Mouse (Mus musculus): ENCODE measurements around the gene Elf1. TPM values are rescaled to one million over a fixed set of nuclear protein-coding genes. Genes with fewer than 3 reads are reported as not detected.

Gene Elf1
- total and polyA plus RNA-seq, 3 experiments = 21.5 to 43.1 (median 24.2) TPM

DNA sequence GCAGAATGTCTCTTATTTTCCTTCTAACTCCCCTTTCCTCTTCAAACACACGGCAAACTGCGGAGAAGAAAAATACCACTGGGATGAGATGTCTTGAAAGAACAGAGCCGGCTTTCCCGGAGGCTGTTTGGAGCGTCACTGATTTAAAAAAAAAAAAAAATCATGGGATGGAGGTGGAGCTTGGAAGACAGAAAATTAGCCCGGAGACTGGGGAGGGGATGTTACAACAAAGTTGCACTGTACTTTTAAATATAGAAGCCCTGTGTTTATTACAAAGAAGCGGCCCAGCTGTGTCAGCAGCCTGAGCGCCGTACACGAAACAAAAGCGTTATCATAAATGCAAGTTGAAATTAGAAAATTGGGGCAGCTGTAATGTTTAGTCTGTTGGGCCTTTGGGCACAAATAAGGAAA, 1.3 kb downstream of the Elf1 start:
- peak overlapping the region; percentile 86 for H3K27ac ChIP-seq (ENCODE audit: control insufficient read depth, low read depth, low read length)
- H3K9ac ChIP-seq (ENCODE audit: control insufficient read depth, low read depth, low read length, poor library complexity, severe bottlenecking) = peak overlapping the region; percentile 99
- peaks cover 0 to 8% of the 10 kb centered on the region in 2 experiments; a peak in 2 of 4 replicates for H3K36me3 ChIP-seq (ENCODE audit: control insufficient read depth in 1 of 2, insufficient read depth in 2 of 2, low read length in 2 of 2)
- H3K79me2 ChIP-seq (ENCODE audit: control insufficient read depth, insufficient read depth, low read length, poor library complexity) = peaks cover 13% of the 10 kb centered on the region
- H3K4me3 ChIP-seq (ENCODE audit: control insufficient read depth in 1 of 2, insufficient read depth in 1 of 2, low read depth in 2 of 2, low read length in 2 of 2) = peak overlapping the region; percentile 46 to 96
- H3K27me3 ChIP-seq (ENCODE audit: control insufficient read depth in 1 of 2, insufficient read depth in 2 of 2, low read length in 2 of 2) = no peaks in the 10 kb centered on the region
- peaks cover 0 to 7% of the 10 kb centered on the region in 2 experiments; a peak in 2 of 4 replicates for H3K4me1 ChIP-seq (ENCODE audit: control insufficient read depth in 1 of 2, insufficient read depth in 2 of 2, low read length in 2 of 2)
- peak; percentile 72 for DNase-seq (ENCODE audit: low read depth, low spot score)
- TF ChIP-seq GABPA (IDR thresholded peaks at IDR 0.05; ENCODE audit: low read depth, low read length) (no peak), TCF12 (IDR thresholded peaks at IDR 0.05; ENCODE audit: low read depth, low read length) (no peak), SMC3 (IDR thresholded peaks at IDR 0.05; ENCODE audit: low read depth, low read length) (no peak), SIN3A (IDR thresholded peaks at IDR 0.05; ENCODE audit: low read length) (peak; percentile 67; the same call in 1 of the 2 replicates), MAZ (IDR thresholded peaks at IDR 0.05; ENCODE audit: low read depth, low read length) (0 out of 2 replicates have a peak, but pooled peaks have one; percentile 5), MXI1 (IDR thresholded peaks at IDR 0.05; ENCODE audit: low read depth, low read length) (peak; percentile 68), CHD1 (IDR thresholded peaks at IDR 0.05; ENCODE audit: low read depth, low read length) (0 out of 2 replicates have a peak, but pooled peaks have one; percentile 70), ZNF384 (IDR thresholded peaks at IDR 0.05; ENCODE audit: low read depth, low read length) (peak; percentile 88), USF2 (IDR thresholded peaks at IDR 0.05; ENCODE audit: borderline replicate concordance in 1 of 2, insufficient read depth in 1 of 2, low read depth in 1 of 2, low read length in 2 of 2) (no peak), MYC (IDR thresholded peaks at IDR 0.05; ENCODE audit: low read depth, low read length) (no peak)
- no peaks in the 10 kb centered on the region for H3K9me3 ChIP-seq (replicated peaks; ENCODE audit: insufficient read depth, low read length)

DNA sequence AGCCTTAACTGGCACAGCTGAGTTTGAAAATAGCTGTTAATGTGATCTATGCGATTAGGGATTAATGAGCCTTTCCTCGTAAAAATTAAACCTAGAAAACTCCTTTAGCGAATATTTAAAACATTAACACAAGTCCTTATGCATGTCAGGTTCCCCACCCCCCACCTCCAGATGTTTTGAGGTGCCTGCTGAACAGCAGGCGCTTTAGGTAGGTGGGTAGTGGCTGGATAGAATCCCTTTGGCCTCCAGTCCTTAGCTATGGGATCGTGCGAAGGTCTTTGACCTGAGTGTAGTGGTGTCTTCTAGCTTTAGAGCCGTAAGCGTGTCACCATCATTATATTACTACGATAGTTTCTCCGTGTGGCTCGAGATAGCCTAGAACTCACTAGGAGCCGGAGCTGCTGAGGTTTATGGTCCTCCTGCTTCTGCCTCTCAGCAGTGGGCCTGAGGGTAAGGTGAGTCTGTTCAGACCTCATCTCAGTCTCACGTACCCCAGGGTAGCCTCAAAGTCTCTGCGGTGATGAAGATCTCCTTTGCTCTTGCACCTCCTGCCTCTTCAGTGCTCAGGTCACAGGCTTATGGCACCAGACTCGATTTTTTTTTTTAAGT, 1.9 kb downstream of the Elf1 start:
- Histone ChIP-seq H3K9ac (ENCODE audit: control insufficient read depth, low read depth, low read length, poor library complexity, severe bottlenecking) (peak overlapping the region; percentile 99), H3K27me3 (ENCODE audit: control insufficient read depth in 1 of 2, insufficient read depth in 2 of 2, low read length in 2 of 2) (no peaks in the 10 kb centered on the region), H3K9me3 (replicated peaks; ENCODE audit: insufficient read depth, low read length) (no peaks in the 10 kb centered on the region), H3K4me1 (ENCODE audit: control insufficient read depth in 1 of 2, insufficient read depth in 2 of 2, low read length in 2 of 2) (peaks cover 0 to 10% of the 10 kb centered on the region in 2 experiments; a peak in 3 of 4 replicates), H3K27ac (ENCODE audit: control insufficient read depth, low read depth, low read length) (peak overlapping the region; percentile 86), H3K4me3 (ENCODE audit: control insufficient read depth in 1 of 2, insufficient read depth in 1 of 2, low read depth in 2 of 2, low read length in 2 of 2) (peak overlapping the region; percentile 46 to 96), H3K36me3 (ENCODE audit: control insufficient read depth in 1 of 2, insufficient read depth in 2 of 2, low read length in 2 of 2) (peaks cover 0 to 10% of the 10 kb centered on the region in 2 experiments; a peak in 2 of 4 replicates), H3K79me2 (ENCODE audit: control insufficient read depth, insufficient read depth, low read length, poor library complexity) (peaks cover 13% of the 10 kb centered on the region)
- DNase-seq (ENCODE audit: low read depth, low spot score) = peak; percentile 51
- TF ChIP-seq ZNF384 (IDR thresholded peaks at IDR 0.05; ENCODE audit: low read depth, low read length) = no peak
- no peak for TF ChIP-seq ZKSCAN1 (IDR thresholded peaks at IDR 0.05; ENCODE audit: low read depth, low read length)
- no peak for TF ChIP-seq BHLHE40 (IDR thresholded peaks at IDR 0.05; ENCODE audit: borderline replicate concordance, low read depth, low read length)
- no peak for TF ChIP-seq NELFE (IDR thresholded peaks at IDR 0.05; ENCODE audit: low read depth, low read length)
- TF ChIP-seq ZMIZ1 (IDR thresholded peaks at IDR 0.05; ENCODE audit: low read depth, low read length) = no peak
- TF ChIP-seq RCOR1 (IDR thresholded peaks at IDR 0.05; ENCODE audit: low read depth, low read length) = no peak
- no peak for TF ChIP-seq USF1 (IDR thresholded peaks at IDR 0.05; ENCODE audit: low read depth, low read length)
- TF ChIP-seq POLR2A (IDR thresholded peaks at IDR 0.05; ENCODE audit: control insufficient read depth in 1 of 2, insufficient read depth in 1 of 2, low read depth in 1 of 2, low read length in 2 of 2, poor library complexity in 1 of 2) = no peak
- TF ChIP-seq MAX (IDR thresholded peaks at IDR 0.05; ENCODE audit: low read length) = no peak
- no peak for TF ChIP-seq SMC3 (IDR thresholded peaks at IDR 0.05; ENCODE audit: low read depth, low read length)
- TF ChIP-seq GABPA (IDR thresholded peaks at IDR 0.05; ENCODE audit: low read depth, low read length) = no peak
- no peak for TF ChIP-seq RAD21 (IDR thresholded peaks at IDR 0.05; ENCODE audit: low read depth, low read length)
- TF ChIP-seq SIN3A (IDR thresholded peaks at IDR 0.05; ENCODE audit: low read length) = no peak
- TF ChIP-seq HCFC1 (IDR thresholded peaks at IDR 0.05; ENCODE audit: low read depth, low read length) = no peak

All from MEL (cell line).